Mouse (Mus musculus) cortical plate, adult 2 months (tissue): ENCODE data around the gene Qser1.

Source experiments
- CTCF ChIP-seq: fragments of 200-500 bp; IDR thresholded peaks from 2 replicates; pipeline ENCODE4 v1.5.1; 2011; ENCODE audit warnings: mild to moderate bottlenecking, control low read depth, low read length; ENCODE audit not compliant: insufficient read depth; ENCODE audit errors: extremely low read depth
- POLR2A ChIP-seq: fragments of 200-500 bp; IDR thresholded peaks from 2 replicates; pipeline ENCODE4 v1.6.1; 2011; ENCODE audit warnings: mild to moderate bottlenecking, low read length, control low read depth; ENCODE audit not compliant: insufficient read depth; ENCODE audit errors: extremely low read depth

- TF ChIP-seq CTCF: no peak
- TF ChIP-seq POLR2A: no peak
These were observed 42.5 kb upstream of the Qser1 start for GRCm38 (mm10) chr2:104859060-104859459.
